Mouse (Mus musculus): Measurements from ENCODE around the gene Gm20388. TPM values are rescaled to one million over a fixed set of nuclear protein-coding genes. Genes with fewer than 3 reads are reported as not detected.
"Not testable (repeated sequence)": the region's sequence is repeated elsewhere in the genome, so short reads cannot be mapped to it uniquely, and the experiment has no call there.

The Gm20388 gene
- polyA plus RNA-seq, 1 experiment from 2014 or later, result not detected

GRCm38 (mm10) chr8:123274447-123274846 lies 3363.8 kb downstream of the Gm20388 start:
- H3K36me3 ChIP-seq (ENCODE audit: control insufficient read depth, insufficient read depth, low read length), result peaks cover 3% of the 10 kb centered on the region
- H3K27me3 ChIP-seq (ENCODE audit: control insufficient read depth, insufficient read depth, low read length), result no peaks in the 10 kb centered on the region
- no peak overlapping the region for H3K4me3 ChIP-seq (ENCODE audit: low read depth, low read length)
- no peak overlapping the region for H3K27ac ChIP-seq (replicated peaks; ENCODE audit: low read depth, low read length)
- no peaks in the 10 kb centered on the region for H3K4me1 ChIP-seq (ENCODE audit: control insufficient read depth, insufficient read depth, low read length)
- H3K9me3 ChIP-seq (ENCODE audit: control insufficient read depth, low read length), result no peaks in the 10 kb centered on the region
- WGBS, result 84% methylated on average over 5 of the region's 5 CpGs
- ATAC-seq (ENCODE audit: insufficient number of reproducible peaks, low FRiP score, low TSS enrichment, low read depth) (no peak), DNase-seq (ENCODE audit: low spot score) (no peak)
- H3K4me2 ChIP-seq (ENCODE audit: low read depth, severe bottlenecking), result no peak overlapping the region
- H3K9ac ChIP-seq (ENCODE audit: low read length), result no peak overlapping the region

- no peaks in the 10 kb centered on the region for H3K4me1 ChIP-seq (ENCODE audit: control insufficient read depth, insufficient read depth, low read length)
Observed at GRCm38 (mm10) chr8:123275096-123275495, 3364.5 kb downstream of the Gm20388 start.

DNA sequence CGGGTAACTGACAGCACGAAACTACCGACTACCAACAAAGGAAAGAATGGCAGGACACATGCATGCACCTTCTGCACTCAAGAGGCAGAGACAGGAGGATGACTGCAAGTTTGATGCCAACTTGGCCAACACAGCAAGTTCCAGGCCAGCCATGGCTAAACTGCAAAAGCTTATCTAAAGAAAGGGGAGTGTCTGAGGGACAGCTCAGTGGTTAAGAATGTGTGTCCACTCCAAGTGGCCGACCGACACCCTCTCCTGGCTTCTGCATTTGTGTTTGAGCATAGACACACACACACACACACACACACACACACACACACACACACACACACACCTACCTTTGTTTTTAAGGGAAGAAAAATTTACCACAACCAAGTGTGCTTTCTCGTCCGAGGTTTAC lies 3367.8 kb downstream of the Gm20388 start:
- H3K9ac ChIP-seq (ENCODE audit: low read length), result no peak overlapping the region
- H3K36me3 ChIP-seq (ENCODE audit: control insufficient read depth, insufficient read depth, low read length), result peaks cover 2% of the 10 kb centered on the region; the same call in 1 of the 2 replicates

More at GRCm38 (mm10) chr8:123275096-123275495, 3364.5 kb downstream of the Gm20388 start:
- ATAC-seq (ENCODE audit: insufficient number of reproducible peaks, low FRiP score, low TSS enrichment, low read depth) (no peak), DNase-seq (ENCODE audit: low spot score) (no peak)
- Histone ChIP-seq H3K4me3 (ENCODE audit: low read depth, low read length) (no peak overlapping the region), H3K4me2 (ENCODE audit: low read depth, severe bottlenecking) (no peak overlapping the region), H3K27me3 (ENCODE audit: control insufficient read depth, insufficient read depth, low read length) (no peaks in the 10 kb centered on the region), H3K36me3 (ENCODE audit: control insufficient read depth, insufficient read depth, low read length) (no peaks in the 10 kb centered on the region; the same call in none of the 2 replicates), H3K9me3 (ENCODE audit: control insufficient read depth, low read length) (no peaks in the 10 kb centered on the region), H3K27ac (replicated peaks; ENCODE audit: low read depth, low read length) (no peak overlapping the region), H3K9ac (ENCODE audit: low read length) (no peak overlapping the region)
- 95% methylated on average over 12 of the region's 12 CpGs for WGBS

DNA sequence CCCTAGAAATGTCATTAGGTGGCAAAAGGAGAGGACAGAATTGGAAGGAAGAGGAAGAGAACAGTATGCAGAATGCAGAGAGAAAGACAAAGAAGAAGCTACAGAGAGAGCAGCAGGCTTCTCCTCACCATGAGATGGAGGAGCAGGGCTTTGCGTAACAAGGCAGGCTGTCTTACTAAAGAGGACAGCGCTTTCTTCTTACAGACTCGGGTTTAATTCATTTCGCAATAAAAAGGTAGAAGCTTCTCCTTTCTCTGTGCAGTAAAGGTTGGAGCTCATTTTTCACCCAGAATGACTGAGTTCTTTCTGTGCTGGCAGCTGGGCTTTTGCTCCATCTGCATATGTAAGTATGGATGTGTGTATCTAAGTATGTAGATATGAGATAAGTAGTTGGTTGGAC lies 3369.2 kb downstream of the Gm20388 start:
- H3K4me3 ChIP-seq (ENCODE audit: low read depth, low read length), result no peak overlapping the region
- H3K27me3 ChIP-seq (ENCODE audit: control insufficient read depth, insufficient read depth, low read length), result no peaks in the 10 kb centered on the region
- H3K27ac ChIP-seq (replicated peaks; ENCODE audit: low read depth, low read length), result no peak overlapping the region
- no peaks in the 10 kb centered on the region for H3K4me1 ChIP-seq (ENCODE audit: control insufficient read depth, insufficient read depth, low read length)
- no peaks in the 10 kb centered on the region for H3K9me3 ChIP-seq (ENCODE audit: control insufficient read depth, low read length)
- ATAC-seq (ENCODE audit: insufficient number of reproducible peaks, low FRiP score, low TSS enrichment, low read depth) (no peak), DNase-seq (ENCODE audit: low spot score) (no peak)
- WGBS, result 92% methylated on average over 4 of the region's 4 CpGs
- H3K4me2 ChIP-seq (ENCODE audit: low read depth, severe bottlenecking), result no peak overlapping the region
- peaks cover 2% of the 10 kb centered on the region for H3K36me3 ChIP-seq (ENCODE audit: control insufficient read depth, insufficient read depth, low read length)
- H3K9ac ChIP-seq (ENCODE audit: low read length), result no peak overlapping the region

More for the DNA sequence above, 3367.8 kb downstream of the Gm20388 start:
- no peak overlapping the region for H3K27ac ChIP-seq (replicated peaks; ENCODE audit: low read depth, low read length)
- H3K9me3 ChIP-seq (ENCODE audit: control insufficient read depth, low read length), result no peaks in the 10 kb centered on the region
- no peak for ATAC-seq (ENCODE audit: insufficient number of reproducible peaks, low FRiP score, low TSS enrichment, low read depth)
- no peak overlapping the region for H3K4me3 ChIP-seq (ENCODE audit: low read depth, low read length)
- WGBS, result 79% methylated on average over 7 of the region's 7 CpGs
- no peak for DNase-seq (ENCODE audit: low spot score)
- H3K4me2 ChIP-seq (ENCODE audit: low read depth, severe bottlenecking), result no peak overlapping the region
- no peaks in the 10 kb centered on the region for H3K27me3 ChIP-seq (ENCODE audit: control insufficient read depth, insufficient read depth, low read length)
- H3K4me1 ChIP-seq (ENCODE audit: control insufficient read depth, insufficient read depth, low read length), result no peaks in the 10 kb centered on the region

DNA sequence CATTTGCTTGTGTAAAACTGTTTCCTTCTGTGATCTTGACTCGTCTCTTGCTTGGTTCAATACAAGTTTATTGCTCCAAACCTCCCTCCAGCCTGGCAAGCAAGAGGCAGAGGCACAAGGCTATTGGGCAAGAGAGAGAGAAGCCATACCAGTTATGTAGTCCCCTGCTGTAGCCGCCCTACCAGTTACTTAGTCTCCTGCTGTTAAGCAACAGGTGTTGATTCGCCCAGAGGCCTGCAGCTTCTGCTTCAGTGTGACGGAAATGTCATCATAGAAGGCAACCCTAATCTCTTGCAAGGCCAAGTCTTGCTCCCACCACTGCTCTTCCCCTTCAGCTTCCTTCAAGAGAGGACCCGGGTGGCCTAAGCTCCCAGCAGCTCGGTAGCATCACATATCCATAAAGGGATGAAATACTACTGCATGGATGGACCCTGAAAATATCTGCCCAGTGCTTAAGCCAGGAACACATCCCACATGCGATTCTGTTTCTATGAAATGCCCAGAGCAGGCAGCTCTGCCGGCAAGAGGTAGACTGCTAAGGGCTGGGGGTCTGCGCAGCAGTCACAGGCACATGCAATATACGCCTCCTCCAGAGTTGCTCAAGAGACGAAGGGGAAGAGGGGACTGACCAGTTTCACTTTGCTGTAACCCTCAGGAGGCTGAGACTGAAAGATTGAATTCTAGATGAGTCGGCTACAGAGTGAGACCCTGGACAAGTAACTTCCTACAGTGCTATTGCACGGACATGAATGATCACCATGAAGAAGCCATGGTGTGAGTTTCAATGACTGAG lies 3369.9 kb downstream of the Gm20388 start:
- Histone ChIP-seq H3K36me3 (ENCODE audit: control insufficient read depth, insufficient read depth, low read length) (peaks cover 2% of the 10 kb centered on the region), H3K9ac (ENCODE audit: low read length) (no peak overlapping the region), H3K27ac (replicated peaks; ENCODE audit: low read depth, low read length) (no peak overlapping the region), H3K4me2 (ENCODE audit: low read depth, severe bottlenecking) (no peak overlapping the region), H3K27me3 (ENCODE audit: control insufficient read depth, insufficient read depth, low read length) (no peaks in the 10 kb centered on the region), H3K9me3 (ENCODE audit: control insufficient read depth, low read length) (no peaks in the 10 kb centered on the region), H3K4me1 (ENCODE audit: control insufficient read depth, insufficient read depth, low read length) (no peaks in the 10 kb centered on the region), H3K4me3 (ENCODE audit: low read depth, low read length) (no peak overlapping the region)
- ATAC-seq (ENCODE audit: insufficient number of reproducible peaks, low FRiP score, low TSS enrichment, low read depth) (no peak), DNase-seq (ENCODE audit: low spot score) (no peak)
- WGBS, result 86% methylated on average over 13 of the region's 13 CpGs

DNA sequence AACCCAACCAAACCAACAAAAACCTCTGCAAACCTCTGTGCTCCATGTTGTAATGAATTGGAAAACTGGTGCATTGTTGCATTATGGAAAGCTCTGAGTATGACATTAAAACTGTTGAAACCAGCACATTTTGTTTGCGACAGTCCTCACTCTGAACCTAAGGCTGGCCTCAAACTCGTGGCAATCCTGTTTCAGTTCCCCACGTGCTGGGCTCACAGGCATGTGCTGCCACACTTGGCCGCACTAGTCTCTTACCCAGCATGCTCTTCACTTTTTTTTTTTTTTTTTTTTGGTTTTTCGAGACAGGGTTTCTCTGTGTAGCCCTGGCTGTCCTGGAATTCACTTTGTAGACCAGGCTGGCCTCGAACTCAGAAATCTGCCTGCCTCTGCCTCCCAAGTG lies 3372.4 kb downstream of the Gm20388 start:
- ATAC-seq (ENCODE audit: insufficient number of reproducible peaks, low FRiP score, low TSS enrichment, low read depth); DNase-seq (ENCODE audit: low spot score); H3K9me3 ChIP-seq (ENCODE audit: control insufficient read depth, low read length); H3K27me3 ChIP-seq (ENCODE audit: control insufficient read depth, insufficient read depth, low read length); H3K27ac ChIP-seq (replicated peaks; ENCODE audit: low read depth, low read length); H3K4me3 ChIP-seq (ENCODE audit: low read depth, low read length); H3K36me3 ChIP-seq (ENCODE audit: control insufficient read depth, insufficient read depth, low read length); H3K4me1 ChIP-seq (ENCODE audit: control insufficient read depth, insufficient read depth, low read length); H3K9ac ChIP-seq (ENCODE audit: low read length); H3K4me2 ChIP-seq (ENCODE audit: low read depth, severe bottlenecking): not testable (repeated sequence)
- 96% methylated on average over 5 of the region's 6 CpGs for WGBS

DNA sequence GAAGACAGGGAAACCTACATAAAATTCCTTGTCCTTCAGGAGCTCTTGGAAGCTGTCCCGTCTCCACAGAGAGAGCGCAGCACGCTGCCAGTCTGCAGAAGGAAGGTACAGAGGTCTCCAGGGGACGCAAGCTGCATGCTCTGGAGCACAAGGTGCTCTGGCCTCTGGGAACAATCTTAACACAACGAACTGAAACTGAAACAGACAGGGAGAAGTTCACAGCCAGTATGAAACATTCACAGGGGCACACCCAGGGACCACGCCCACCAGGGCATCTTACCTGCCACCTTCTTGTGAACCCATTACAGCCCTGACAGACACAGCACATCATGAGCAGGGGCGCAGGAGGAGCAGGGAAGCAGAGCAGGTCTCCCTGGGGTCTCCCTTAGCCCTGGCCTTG lies 3373.3 kb downstream of the Gm20388 start:
- Histone ChIP-seq H3K4me3 (ENCODE audit: low read depth, low read length) (no peak overlapping the region), H3K36me3 (ENCODE audit: control insufficient read depth, insufficient read depth, low read length) (peaks cover 10% of the 10 kb centered on the region), H3K27me3 (ENCODE audit: control insufficient read depth, insufficient read depth, low read length) (no peaks in the 10 kb centered on the region), H3K27ac (replicated peaks; ENCODE audit: low read depth, low read length) (no peak overlapping the region), H3K9me3 (ENCODE audit: control insufficient read depth, low read length) (no peaks in the 10 kb centered on the region), H3K4me2 (ENCODE audit: low read depth, severe bottlenecking) (no peak overlapping the region), H3K4me1 (ENCODE audit: control insufficient read depth, insufficient read depth, low read length) (no peaks in the 10 kb centered on the region), H3K9ac (ENCODE audit: low read length) (no peak overlapping the region)
- 90% methylated on average over 7 of the region's 7 CpGs for WGBS
- no peak for ATAC-seq (ENCODE audit: insufficient number of reproducible peaks, low FRiP score, low TSS enrichment, low read depth)
- no peak for DNase-seq (ENCODE audit: low spot score)

GRCm38 (mm10) chr8:123284493-123284892 lies 3373.9 kb downstream of the Gm20388 start:
- DNase-seq (ENCODE audit: low spot score) (no peak), ATAC-seq (ENCODE audit: insufficient number of reproducible peaks, low FRiP score, low TSS enrichment, low read depth) (no peak)
- Histone ChIP-seq H3K9ac (ENCODE audit: low read length) (no peak overlapping the region), H3K27ac (replicated peaks; ENCODE audit: low read depth, low read length) (no peak overlapping the region), H3K4me3 (ENCODE audit: low read depth, low read length) (no peak overlapping the region), H3K4me1 (ENCODE audit: control insufficient read depth, insufficient read depth, low read length) (no peaks in the 10 kb centered on the region), H3K36me3 (ENCODE audit: control insufficient read depth, insufficient read depth, low read length) (peaks cover 14% of the 10 kb centered on the region), H3K9me3 (ENCODE audit: control insufficient read depth, low read length) (no peaks in the 10 kb centered on the region), H3K4me2 (ENCODE audit: low read depth, severe bottlenecking) (no peak overlapping the region), H3K27me3 (ENCODE audit: control insufficient read depth, insufficient read depth, low read length) (no peaks in the 10 kb centered on the region)
- WGBS, result 92% methylated on average over 5 of the region's 5 CpGs
